Mouse (Mus musculus) kidney, postnatal 14 days (tissue): ENCODE results near the gene Rabggtb.

Experiments
- DNase-seq: peaks from one replicate; pipeline ENCODE4 v3.0.0; 2022; ENCODE audit warnings: mixed read lengths

The Rabggtb gene

DNA sequence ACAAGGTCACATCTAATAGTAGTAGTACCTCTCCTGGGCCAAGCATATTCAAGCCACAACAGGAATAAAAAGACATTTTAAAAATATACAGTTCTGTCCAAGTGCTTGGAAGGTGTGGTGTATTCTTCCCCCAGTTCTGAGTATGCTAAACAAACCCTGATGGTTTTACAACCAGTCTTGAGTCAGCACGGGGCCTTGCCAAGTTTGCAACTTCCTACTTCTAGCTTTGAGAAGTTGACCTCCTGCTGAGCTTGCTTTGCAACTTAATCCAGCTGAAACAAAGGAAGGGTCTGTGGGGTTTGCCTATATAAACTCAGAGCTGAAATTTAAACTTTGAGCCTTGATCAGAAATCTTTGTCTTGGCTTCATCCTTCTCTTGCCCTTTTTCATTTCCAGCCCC is 4.4 kb upstream of the Rabggtb start:
- no peak for DNase-seq

DNA sequence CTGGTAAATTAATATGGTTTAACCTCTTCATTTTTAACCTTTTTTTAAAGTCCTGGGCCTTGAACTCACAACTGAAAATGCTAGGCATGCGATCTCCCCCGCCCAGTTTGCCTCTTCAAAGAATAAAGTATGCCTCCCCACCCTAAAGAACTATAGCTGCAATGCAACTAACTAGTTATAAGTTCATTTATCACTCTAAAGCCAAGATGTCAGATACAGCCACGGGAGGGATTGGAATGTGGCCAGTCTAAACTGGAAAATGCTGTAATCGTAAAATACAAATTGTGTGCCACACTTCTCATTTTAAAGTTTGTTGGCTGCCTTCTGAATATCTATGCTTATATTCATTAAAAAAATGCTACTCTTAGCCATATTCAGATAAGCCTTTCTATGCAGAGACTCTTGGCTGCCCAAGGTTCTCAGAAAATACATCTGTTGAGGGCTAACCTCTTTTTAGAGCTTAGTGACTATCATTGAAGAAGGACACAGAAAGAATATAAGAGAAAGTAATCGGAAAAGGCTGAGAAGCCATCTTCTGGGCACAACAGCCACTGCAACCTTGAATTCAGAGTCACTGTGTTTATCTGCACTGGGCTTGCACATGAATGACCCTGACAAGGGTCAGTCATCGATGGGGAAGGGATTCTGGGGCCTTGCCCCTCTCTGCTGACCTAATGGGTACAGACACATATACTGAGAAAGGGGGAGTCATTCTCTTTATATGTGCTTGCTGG is 868 bp upstream of the Rabggtb start:
- DNase-seq, result no peak

- DNase-seq, result no peak
Observed at GRCm38 (mm10) chr3:153911882-153912440, 848 bp downstream of the Rabggtb start.

GRCm38 (mm10) chr3:153911197-153911881 is 1.5 kb downstream of the Rabggtb start:
- DNase-seq, result peak; percentile 18

DNA sequence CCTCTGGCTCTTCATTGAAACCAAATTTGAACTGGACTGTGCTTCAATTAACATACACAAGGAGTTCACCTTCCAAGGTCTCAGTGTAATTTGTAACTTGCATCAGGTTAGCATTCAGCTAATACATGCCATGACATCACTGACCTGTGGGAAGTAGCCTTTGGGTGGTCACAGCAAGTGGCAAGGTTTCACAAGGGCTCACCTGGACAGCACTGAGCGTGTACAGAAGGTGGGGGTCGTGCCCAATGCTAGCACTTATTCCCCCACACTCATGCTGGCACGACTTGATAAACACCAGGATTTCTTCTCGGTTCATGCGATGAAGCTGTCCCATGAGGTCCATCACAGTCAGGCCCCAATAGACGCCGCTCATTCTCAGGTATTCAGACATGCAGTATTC is 2.3 kb downstream of the Rabggtb start:
- no peak for DNase-seq

GRCm38 (mm10) chr3:153908919-153909318 is 3.9 kb downstream of the Rabggtb start:
- no peak for DNase-seq

DNA sequence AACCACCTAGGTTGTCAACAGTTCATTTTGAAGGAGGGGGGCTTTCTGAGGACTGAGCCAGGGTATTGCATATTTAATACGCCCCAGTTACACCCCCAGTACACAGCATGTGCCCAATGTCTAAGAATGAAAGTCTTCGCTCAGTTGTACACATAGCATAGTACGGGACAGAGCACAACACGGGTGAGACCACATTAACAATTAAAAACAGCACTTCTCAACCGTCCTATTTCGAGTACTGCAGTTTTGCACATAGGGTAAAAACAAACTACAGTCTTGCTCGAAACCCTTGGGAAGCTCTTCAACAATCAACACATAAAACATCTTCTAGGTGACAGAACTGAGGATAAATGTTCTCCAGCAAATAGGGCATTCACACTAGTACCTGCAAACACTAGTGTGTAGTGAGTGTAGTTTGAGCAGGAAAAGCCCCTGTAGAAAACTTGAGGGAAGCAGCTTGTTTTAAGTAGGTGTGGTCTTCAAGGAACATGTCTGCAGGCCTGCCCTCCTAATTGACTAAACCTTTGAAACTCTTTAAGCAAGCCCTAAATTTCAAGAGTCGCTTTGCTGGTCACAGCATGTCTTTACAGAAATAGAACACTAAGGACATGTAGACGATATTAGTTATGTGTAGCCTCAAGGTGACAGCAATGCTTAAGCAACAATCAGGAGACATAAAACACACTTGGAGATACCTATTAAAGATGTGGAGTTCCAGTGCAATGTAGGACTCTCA is 6.5 kb downstream of the Rabggtb start, which contains the start of gene Msh4:
Gene Msh4, minus strand, starts transcription at position 3 of the 736 bp plus-strand sequence.
- no peak for DNase-seq

DNA sequence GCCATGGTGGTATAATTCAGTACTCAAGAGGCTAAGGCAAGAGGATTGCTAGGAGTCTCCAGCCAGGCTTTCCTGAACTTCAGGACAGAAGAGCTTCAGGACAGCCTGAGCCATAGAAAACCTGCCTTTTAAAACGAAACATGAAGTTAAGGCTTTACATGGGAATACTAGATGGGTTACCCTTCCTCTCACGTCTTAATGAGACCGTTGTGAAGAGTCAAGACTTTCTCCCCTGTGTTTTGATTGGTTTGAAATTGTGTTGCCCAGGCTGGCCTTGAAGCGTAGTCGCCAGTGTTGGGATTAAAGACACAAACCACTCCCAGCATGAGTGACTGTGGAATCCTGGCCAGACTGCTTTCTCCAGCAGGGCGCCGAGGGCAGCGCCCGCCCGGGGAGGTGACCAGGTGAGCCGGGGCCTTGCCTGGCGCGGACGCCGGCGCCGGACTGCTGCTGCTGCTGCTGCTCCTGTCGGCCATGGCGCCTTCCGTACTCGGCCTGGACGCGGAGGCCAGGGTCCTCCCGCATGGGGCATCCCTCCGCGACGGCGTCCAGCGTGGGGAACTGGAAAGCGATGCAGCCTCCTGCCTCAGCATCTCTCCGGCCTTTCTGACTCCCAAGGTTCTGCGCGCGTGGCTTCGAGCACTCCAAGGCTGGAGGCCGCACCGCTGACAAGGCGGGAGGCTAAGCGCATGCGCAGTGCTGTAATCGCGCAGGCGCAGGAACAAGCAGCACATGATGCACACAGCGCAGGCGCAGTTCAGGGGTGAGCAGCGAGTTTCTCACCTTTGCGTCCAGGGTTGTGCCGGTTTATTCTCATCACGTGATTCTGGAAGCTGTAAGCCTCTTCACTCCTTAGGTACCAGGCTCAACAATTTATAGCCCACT is 7.3 kb downstream of the Rabggtb start:
- DNase-seq, result peak; percentile 14

GRCm38 (mm10) chr3:153904586-153904985 is 8.2 kb downstream of the Rabggtb start:
- peak; percentile 71 for DNase-seq

GRCm38 (mm10) chr3:153902595-153902994 is 10.2 kb downstream of the Rabggtb start:
- DNase-seq, result no peak

- no peak for DNase-seq
Observed at GRCm38 (mm10) chr3:153901904-153902303, 10.9 kb downstream of the Rabggtb start.

DNA sequence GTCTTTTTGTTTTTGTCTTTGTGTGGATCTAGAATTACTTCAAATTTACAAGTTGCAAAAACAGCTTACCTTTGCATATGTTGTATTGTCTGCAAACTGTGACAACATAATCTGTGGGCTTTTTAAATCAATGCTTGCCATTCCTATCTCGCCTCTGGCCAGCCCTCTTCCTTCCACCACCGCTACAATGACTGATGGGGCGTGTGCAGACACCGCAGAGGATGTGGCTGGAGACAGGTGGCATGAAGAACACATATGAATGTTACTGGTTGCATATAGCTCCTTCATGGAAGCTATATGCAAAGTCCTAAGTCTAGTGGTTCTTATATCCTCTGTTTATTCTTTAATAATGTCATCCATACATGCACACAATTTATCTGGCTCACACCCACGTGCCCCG is 15.6 kb downstream of the Rabggtb start:
- DNase-seq, result no peak

DNA sequence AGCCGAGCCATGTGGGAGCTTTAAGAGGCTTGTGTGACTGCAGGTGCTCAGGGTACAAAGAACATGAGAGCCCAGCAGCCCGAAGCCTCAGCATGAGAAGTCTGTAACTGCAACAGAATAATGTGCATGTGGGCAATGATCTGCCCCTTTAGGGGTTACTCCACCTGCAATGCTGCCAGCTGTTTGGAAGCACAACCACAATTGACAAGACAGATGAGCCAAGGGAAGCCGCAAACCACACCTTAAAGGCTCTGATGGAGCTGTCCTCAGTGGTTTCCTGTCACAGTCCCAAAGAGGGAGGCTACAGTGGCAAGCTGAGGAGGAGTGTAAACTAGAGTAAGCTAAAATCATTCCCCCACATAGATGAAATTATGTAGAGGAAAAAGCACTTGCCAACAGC is 17.4 kb downstream of the Rabggtb start:
- DNase-seq, result no peak

DNA sequence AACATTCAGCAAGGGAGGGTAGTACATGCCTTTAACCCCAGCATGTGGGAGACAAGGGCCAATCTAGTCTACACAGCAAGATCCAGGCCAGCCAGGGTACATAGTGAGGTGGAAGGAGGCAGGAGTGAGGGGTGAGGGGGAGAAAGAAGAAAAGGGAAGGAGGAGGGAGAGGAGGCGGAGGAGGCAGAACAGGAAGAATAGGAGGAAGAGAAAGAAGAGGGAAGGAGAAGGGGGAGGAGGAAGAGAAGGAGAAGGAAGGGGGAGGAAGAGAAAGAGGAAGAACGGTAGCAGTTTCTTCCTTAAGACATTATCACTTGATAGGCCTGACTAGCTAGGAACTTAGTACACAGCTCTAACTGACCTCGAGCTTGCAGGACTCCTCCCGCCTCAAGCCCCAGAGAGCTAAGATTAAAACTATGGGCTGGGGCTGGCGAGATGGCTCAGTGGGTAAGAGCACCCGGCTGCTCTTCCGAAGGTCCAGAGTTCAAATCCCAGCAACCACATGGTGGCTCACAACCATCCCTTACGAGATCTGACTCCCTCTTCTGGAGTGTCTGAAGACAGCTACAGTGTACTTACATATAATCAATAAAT is 23.5 kb downstream of the Rabggtb start:
- DNase-seq, result no peak

GRCm38 (mm10) chr3:153888141-153888540 is 24.7 kb downstream of the Rabggtb start:
- DNase-seq, result no peak

GRCm38 (mm10) chr3:153886296-153886695 is 26.5 kb downstream of the Rabggtb start:
- DNase-seq, result no peak

- peak; percentile 53 for DNase-seq
Observed at GRCm38 (mm10) chr3:153871396-153871795, 41.4 kb downstream of the Rabggtb start.

DNA sequence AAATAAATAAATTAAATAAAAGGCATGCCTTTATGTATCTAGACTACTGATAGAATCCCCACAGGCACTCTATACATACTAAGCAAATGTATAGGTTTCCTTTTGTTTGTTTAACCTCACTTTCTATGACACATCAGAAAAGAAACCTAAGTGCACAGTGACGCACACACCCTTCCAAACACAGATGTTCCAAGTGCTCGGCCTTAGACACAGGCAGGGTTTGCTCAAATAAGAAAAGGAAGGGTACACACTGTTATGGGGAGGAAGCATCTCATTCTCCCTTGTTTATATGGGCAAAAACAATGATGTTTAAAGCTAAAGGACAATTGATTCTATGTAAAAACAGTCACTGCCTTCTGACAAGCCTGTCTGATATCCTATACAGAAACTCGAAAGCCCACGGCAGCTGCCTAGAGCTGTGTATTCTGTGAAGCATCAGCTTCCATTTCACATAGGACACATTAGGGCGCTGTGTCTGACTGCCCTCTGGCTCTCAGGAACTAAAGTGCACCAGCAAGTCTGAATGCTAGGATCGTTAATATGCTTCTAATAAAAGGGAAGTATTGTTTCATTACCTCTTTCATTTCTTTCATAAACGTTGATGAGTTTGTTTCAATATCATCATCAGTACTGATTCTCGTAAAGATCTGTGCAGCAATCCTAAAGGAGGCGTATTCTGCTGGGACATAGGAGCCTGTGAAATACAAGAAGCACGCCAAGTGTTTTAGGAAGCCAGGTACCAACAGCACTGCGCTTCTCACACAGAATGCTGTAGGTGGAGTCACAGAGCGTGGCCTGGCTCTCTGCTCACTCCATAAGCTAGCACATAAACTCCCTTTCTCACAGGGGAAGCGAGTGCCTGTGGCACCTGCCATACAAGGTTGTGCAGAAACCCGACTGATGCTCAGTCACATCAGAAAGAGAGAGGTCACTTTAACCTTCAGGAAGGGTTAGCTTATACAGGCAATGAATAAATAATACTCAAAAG is 45.4 kb downstream of the Rabggtb start:
- no peak for DNase-seq

- DNase-seq, result no peak
Observed at GRCm38 (mm10) chr3:153864636-153865429, 48.0 kb downstream of the Rabggtb start.

- no peak for DNase-seq
Observed at GRCm38 (mm10) chr3:153863816-153864215, 49.0 kb downstream of the Rabggtb start.
